Mouse (Mus musculus) neural tube, embryonic 13.5 days (tissue): ENCODE results near the gene Sds. TPM values are rescaled to one million over a fixed set of nuclear protein-coding genes. Genes with fewer than 3 reads are reported as not detected.

ENCODE experiments used
- ATAC-seq: fragments of 200-750 bp; cut with Nextera tagmentation; 2 replicates; pipeline ENCODE4 v1.8.0; 2017; ENCODE audit warnings: low read depth, mild to moderate bottlenecking, moderate TSS enrichment, moderate library complexity
- H3K27ac ChIP-seq: fragments of 300-500 bp; sonication (generic); replicated peaks from 2 replicates; pipeline ENCODE4 v1.5.1; 2015; ENCODE audit warnings: moderate library complexity, mild to moderate bottlenecking, inconsistent platforms
- H3K27me3 ChIP-seq: fragments of 300-500 bp; sonication (generic); 2 replicates; pipeline ENCODE4 v1.6.1; 2015; ENCODE audit warnings: mild to moderate bottlenecking, inconsistent platforms
- H3K36me3 ChIP-seq: fragments of 300-500 bp; sonication (generic); 2 replicates; pipeline ENCODE4 v1.6.1; 2015; ENCODE audit warnings: mild to moderate bottlenecking, inconsistent platforms
- H3K4me1 ChIP-seq: fragments of 300-500 bp; sonication (generic); replicated peaks from 2 replicates; pipeline ENCODE4 v1.6.1; 2015; ENCODE audit warnings: inconsistent platforms
- H3K4me2 ChIP-seq: fragments of 300-500 bp; sonication (generic); 2 replicates; pipeline ENCODE4 v1.6.1; 2015; ENCODE audit warnings: inconsistent platforms, mild to moderate bottlenecking, moderate library complexity
- H3K4me3 ChIP-seq: fragments of 300-500 bp; sonication (generic); 2 replicates; pipeline ENCODE4 v1.5.1; 2015; ENCODE audit warnings: mild to moderate bottlenecking, inconsistent platforms
- H3K9ac ChIP-seq: fragments of 300-500 bp; sonication (generic); 2 replicates; pipeline ENCODE4 v1.6.1; 2015; ENCODE audit warnings: moderate library complexity, mild to moderate bottlenecking, inconsistent platforms
- H3K9me3 ChIP-seq: fragments of 300-500 bp; sonication (generic); 2 replicates; pipeline ENCODE4 v1.6.1; 2016; ENCODE audit warnings: inconsistent platforms
- WGBS: fragments of 180-500 bp; shearing (Covaris S2); methylation state at CpG from one replicate; pipeline ENCODE4 v1.1.7; 2015; 5-methylcytosine and 5-hydroxymethylcytosine counted together
- polyA plus RNA-seq: library from polyadenylated mRNA; unstranded; fragments of >200 nt; fragmentation: Nextera tagmentation; extraction: Ambion mirVana; gene quantifications from 2 replicates; pipeline ENCODE4 v1.2.1, GENCODE M21; 2015

Sds gene
- polyA plus RNA-seq, 1 experiment from 2014 or later = not detected

DNA sequence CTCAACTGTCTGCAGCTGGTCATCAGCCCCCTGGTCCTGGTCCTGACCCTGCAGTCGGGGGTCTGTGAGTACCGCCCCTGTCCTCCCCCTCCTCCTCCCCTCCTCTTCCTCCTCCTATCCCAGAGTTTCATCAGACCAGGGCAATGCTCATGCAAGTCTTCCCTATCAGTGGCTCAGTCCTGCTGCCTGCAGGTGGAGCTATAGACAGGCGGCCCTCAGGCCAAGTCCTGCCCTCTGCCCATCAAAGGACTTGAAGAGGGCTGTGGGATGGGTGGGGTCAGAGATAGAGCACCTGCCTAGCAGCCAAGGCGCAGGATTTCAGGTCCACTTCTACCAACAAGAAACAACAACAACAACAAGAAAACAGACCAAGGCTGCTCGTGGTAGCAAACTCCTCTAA lies 49.4 kb downstream of the Sds start:
- ATAC-seq = no peak
- 36% methylated on average over 5 of the region's 5 CpGs for WGBS

DNA sequence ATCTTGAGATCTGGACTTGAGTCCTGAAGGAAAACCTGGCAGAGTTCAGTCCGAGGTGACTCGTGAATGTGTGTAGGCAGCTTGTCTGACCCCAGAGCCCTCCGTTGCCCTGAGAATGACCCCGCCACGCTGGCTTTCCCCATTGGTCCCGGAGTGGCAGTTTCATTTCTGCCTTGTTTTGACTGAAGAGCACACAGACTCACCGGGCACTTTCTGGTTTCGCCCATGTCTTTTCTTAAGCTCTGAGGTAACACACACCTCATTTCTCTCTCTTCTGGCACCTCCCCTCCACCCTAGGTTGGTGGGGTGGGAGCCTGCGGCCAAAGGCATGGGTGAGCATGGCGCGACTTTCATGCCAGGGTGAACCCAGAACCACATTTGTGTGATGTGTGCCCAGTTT lies 50.0 kb downstream of the Sds start:
- 64% methylated on average over 11 of the region's 11 CpGs for WGBS
- H3K27ac ChIP-seq = no peak overlapping the region
- no peak overlapping the region for H3K4me3 ChIP-seq
- no peak overlapping the region for H3K4me2 ChIP-seq
- no peak for ATAC-seq
- no peaks in the 10 kb centered on the region for H3K27me3 ChIP-seq
- peaks cover 4% of the 10 kb centered on the region; the same call in 1 of the 2 replicates for H3K4me1 ChIP-seq
- H3K9ac ChIP-seq = no peak overlapping the region
- 0 out of 2 replicates have a peak, but pooled peaks cover 2% of the 10 kb centered on the region for H3K36me3 ChIP-seq
- no peaks in the 10 kb centered on the region for H3K9me3 ChIP-seq

More for the DNA sequence above, 49.4 kb downstream of the Sds start:
- no peak overlapping the region for H3K4me3 ChIP-seq
- no peaks in the 10 kb centered on the region for H3K27me3 ChIP-seq
- H3K27ac ChIP-seq = no peak overlapping the region
- H3K36me3 ChIP-seq = 0 out of 2 replicates have a peak, but pooled peaks cover under 1% of the 10 kb centered on the region
- no peak overlapping the region for H3K9ac ChIP-seq
- peaks cover 4% of the 10 kb centered on the region; the same call in 1 of the 2 replicates for H3K4me1 ChIP-seq
- H3K4me2 ChIP-seq = no peak overlapping the region
- no peaks in the 10 kb centered on the region for H3K9me3 ChIP-seq

DNA sequence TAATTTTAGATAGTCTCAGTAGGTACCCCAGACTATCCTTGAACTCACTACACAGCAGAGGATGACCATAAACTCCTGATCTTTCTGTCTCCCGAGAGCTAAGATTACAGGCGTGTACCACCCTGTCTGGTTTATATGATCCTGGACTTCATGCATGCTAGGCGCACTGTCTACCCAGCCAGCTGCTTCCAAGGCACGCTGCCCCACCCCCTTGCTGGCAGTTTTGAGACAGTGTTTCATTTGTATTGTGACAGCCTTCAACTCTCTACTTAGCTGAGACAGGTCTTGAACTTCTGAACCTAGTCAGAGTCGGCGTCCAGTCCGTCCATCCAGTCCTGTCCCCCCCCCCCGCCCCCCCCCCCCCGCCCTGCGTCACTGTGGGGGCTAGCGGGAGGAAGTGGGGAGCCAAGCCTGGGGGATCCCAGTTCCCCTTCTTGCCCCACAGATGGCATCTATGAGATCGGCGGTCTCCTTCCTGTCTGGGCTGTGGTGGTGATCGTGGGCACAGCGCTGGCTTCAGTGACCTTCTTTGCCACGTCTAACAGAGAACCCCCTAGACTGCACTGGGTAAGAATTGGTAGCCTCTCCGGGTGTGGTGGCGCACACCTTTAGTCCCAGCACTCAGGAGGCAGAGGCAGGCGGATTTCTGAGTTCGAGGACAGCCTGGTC lies 51.1 kb downstream of the Sds start:
- ATAC-seq = no peak
- H3K36me3 ChIP-seq = 0 out of 2 replicates have a peak, but pooled peaks cover 2% of the 10 kb centered on the region
- H3K4me3 ChIP-seq = no peak overlapping the region
- 90% methylated on average over 16 of the region's 20 CpGs for WGBS
- no peak overlapping the region for H3K27ac ChIP-seq
- H3K27me3 ChIP-seq = no peaks in the 10 kb centered on the region
- peaks cover 4% of the 10 kb centered on the region; the same call in 1 of the 2 replicates for H3K4me1 ChIP-seq
- H3K4me2 ChIP-seq = no peak overlapping the region
- H3K9me3 ChIP-seq = no peaks in the 10 kb centered on the region
- H3K9ac ChIP-seq = no peak overlapping the region

DNA sequence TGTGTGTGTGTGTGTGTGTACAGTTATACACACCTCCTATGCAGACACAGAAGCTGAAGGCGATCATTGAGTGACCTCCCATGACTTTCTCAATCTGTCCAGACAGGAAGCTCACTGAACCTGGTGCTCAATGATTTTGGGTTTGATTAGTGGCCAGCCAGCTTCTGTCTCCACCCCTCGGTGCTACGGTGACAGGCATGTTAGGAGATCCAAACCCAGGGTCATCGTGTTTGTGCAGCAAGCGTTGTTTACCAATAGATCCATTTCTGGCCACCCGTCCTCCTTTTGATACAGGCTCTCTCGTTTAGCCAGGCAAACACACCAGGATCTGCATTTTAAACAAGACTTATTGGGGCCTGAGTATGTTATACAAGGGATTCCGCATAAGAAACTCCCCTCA lies 55.3 kb downstream of the Sds start:
- no peak for ATAC-seq
- no peaks in the 10 kb centered on the region for H3K27me3 ChIP-seq
- H3K27ac ChIP-seq = no peak overlapping the region
- 90% methylated on average over 8 of the region's 8 CpGs for WGBS
- 0 out of 2 replicates have a peak, but pooled peaks cover 6% of the 10 kb centered on the region for H3K36me3 ChIP-seq
- no peak overlapping the region for H3K4me2 ChIP-seq
- no peak overlapping the region for H3K4me3 ChIP-seq
- H3K9ac ChIP-seq = no peak overlapping the region
- no peaks in the 10 kb centered on the region for H3K9me3 ChIP-seq
- H3K4me1 ChIP-seq = peaks cover 30% of the 10 kb centered on the region

Other genes with a start within 250 kb of the Sds start
- 42.0 and 46.0 TPM in 2 replicates for gene Lhx5, start 44.8 kb upstream of the Sds start, polyA plus RNA-seq
- 5.2 and 6.9 TPM in 2 replicates for gene Sdsl, start 3.7 kb upstream of the Sds start, polyA plus RNA-seq
- 35.8 and 42.8 TPM in 2 replicates for gene Plbd2, start 27.1 kb downstream of the Sds start, polyA plus RNA-seq
- gene Slc8b1, start 34.6 kb downstream of the Sds start, polyA plus RNA-seq = 3.0 and 3.6 TPM in 2 replicates
- 22.4 and 22.5 TPM in 2 replicates for gene Tpcn1, start 112.1 kb downstream of the Sds start, polyA plus RNA-seq
- 0.94 and 1.0 TPM in 2 replicates for gene Iqcd, start 112.5 kb downstream of the Sds start, polyA plus RNA-seq
- gene Rita1, start 136.1 kb downstream of the Sds start, polyA plus RNA-seq = 19.9 and 25.1 TPM in 2 replicates
- 44.6 and 45.7 TPM in 2 replicates for gene Ddx54, start 136.2 kb downstream of the Sds start, polyA plus RNA-seq
- gene Cfap73, start 157.7 kb downstream of the Sds start, polyA plus RNA-seq = not detected in 2 replicates
- 0.31 TPM in 1 of 2 replicates, not detected in the other for gene Rasal1, start 172.3 kb downstream of the Sds start, polyA plus RNA-seq
- 37.3 and 39.6 TPM in 2 replicates for gene Dtx1, start 235.4 kb downstream of the Sds start, polyA plus RNA-seq